Mouse (Mus musculus): ENCODE measurements at regions not wholly inside any gene's neighbourhood (a gene's known extent, or its start where the extent isn't known, plus 50 kb on each side); places are given as distances from the start of the nearest gene placed in this dataset.
"Not testable (repeated sequence)": the region's sequence is repeated elsewhere in the genome, so short reads cannot be mapped to it uniquely, and the experiment has no call there.

DNA sequence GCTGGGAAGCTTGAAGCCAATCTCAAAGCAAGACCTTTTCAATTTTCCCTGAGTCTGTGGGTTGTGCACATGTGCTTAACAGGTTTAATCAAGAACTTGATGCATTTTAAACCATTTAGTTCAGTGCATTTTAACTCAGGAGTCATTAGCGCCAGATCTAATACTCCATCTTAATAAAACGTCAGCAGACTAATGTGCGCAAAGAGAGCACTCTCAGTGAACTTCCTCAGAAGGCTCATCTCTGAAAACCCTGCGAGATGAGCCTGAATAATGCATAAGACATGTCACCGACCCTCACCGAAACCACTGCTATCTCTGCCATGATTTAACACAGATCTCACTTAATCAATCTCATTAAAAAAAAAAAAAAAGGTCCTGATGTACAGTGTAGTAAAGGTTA, 309.0 kb downstream of the Phf3 start:
- Histone ChIP-seq H3K36me3 (ENCODE audit: control insufficient read depth, insufficient read depth, low read length) (no peaks in the 10 kb centered on the region), H3K27me3 (replicated peaks; ENCODE audit: control insufficient read depth, insufficient read depth, low read length) (no peaks in the 10 kb centered on the region), H3K4me3 (ENCODE audit: insufficient read depth, low read depth, low read length) (no peak overlapping the region), H3K4me1 (ENCODE audit: control insufficient read depth, insufficient read depth, low read length) (no peaks in the 10 kb centered on the region), H3K27ac (ENCODE audit: insufficient read depth, low read depth, low read length) (no peak overlapping the region)
- 90% methylated on average over 6 of the region's 6 CpGs for WGBS
- TF ChIP-seq POLR2A (IDR thresholded peaks at IDR 0.05; ENCODE audit: low read depth, low read length), result no peak
- no peak for TF ChIP-seq CTCF (conservative IDR thresholded peaks at IDR 0.05; ENCODE audit: insufficient read depth, insufficient read length, low read depth, low read length)
- DNase-seq, result no peak

DNA sequence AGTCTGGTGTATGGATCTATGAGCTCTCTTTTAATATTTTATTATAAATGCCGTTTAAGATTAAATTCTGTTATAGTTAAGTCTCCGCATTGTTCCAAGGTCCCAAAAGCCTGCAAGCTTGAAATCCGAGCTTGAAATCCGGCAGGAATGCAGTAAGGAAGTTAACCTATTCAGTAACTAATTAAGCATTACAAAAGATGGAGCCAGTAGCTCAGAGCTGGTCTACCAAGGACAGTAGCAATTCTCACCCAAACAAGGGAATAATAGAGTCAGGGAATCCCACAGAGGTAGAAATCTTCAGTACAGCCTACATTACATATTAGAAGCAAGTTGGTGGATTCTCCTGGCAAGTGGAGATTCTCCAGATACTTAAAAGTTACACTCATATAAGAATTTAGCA, 325.0 kb downstream of the Phf3 start:
- H3K4me3 ChIP-seq (ENCODE audit: insufficient read depth, low read depth, low read length); H3K4me1 ChIP-seq (ENCODE audit: control insufficient read depth, insufficient read depth, low read length); DNase-seq; H3K36me3 ChIP-seq (ENCODE audit: control insufficient read depth, insufficient read depth, low read length); H3K27ac ChIP-seq (ENCODE audit: insufficient read depth, low read depth, low read length); H3K27me3 ChIP-seq (replicated peaks; ENCODE audit: control insufficient read depth, insufficient read depth, low read length): not testable (repeated sequence)
- 30% methylated on average over 4 of the region's 4 CpGs for WGBS

GRCm38 (mm10) chr1:30540088-30540698, 333.5 kb downstream of the Phf3 start:
- Histone ChIP-seq H3K4me3 (ENCODE audit: insufficient read depth, low read depth, low read length) (no peak overlapping the region), H3K27ac (ENCODE audit: insufficient read depth, low read depth, low read length) (no peak overlapping the region), H3K27me3 (replicated peaks; ENCODE audit: control insufficient read depth, insufficient read depth, low read length) (no peaks in the 10 kb centered on the region), H3K36me3 (ENCODE audit: control insufficient read depth, insufficient read depth, low read length) (no peaks in the 10 kb centered on the region), H3K4me1 (ENCODE audit: control insufficient read depth, insufficient read depth, low read length) (no peaks in the 10 kb centered on the region)
- TF ChIP-seq POLR2A (IDR thresholded peaks at IDR 0.05; ENCODE audit: low read depth, low read length), result no peak
- TF ChIP-seq CTCF (conservative IDR thresholded peaks at IDR 0.05; ENCODE audit: insufficient read depth, insufficient read length, low read depth, low read length), result no peak
- DNase-seq, result peak; percentile 2
- WGBS, result 42% methylated on average over 13 of the region's 13 CpGs

DNA sequence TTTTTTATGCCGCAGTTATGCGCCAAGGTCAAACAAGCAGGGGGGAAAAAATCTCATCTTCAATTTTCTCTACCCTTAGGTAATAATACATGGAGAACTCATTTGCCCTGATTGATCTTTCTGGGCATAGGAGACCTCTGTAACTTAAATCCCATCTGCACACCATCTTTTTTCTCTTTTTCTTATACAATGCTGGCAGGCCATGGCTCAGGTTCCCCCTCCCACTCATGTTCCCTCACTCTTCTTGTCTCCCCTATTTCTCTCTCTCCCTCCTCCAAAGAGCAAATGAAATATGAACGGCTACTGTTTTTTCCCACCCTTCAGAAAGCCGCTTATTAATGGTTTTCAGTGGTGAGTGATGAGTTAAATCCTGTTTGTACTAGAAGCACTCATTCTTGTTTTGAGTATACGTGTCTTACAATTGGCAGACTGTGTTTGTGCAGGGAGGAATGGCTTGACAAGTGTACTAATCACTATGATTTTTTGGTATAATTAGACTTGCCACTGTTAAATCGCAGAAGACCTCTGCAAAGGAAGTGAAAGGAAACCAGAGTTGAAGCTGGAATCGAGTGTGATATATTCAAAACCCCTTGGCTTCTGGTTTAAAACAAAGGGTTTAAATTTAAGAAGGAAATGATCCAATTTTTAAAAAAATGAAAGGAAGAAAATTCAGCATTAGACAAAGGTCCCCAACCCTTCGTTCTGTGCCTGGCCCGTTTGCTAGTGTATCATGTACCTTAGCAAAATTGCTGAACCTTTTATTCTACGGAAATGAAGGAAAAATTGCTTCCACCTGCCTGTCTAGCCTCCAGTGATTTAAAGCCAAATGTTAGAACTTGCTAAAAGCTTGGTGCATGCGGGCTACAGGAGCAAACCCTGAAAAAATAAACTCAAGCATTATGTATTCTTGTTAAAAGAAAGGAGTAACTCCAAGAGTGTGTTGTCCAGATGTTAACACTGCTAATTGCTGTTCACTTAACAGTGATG, 336.4 kb downstream of the Phf3 start:
- 33% methylated on average over 11 of the region's 11 CpGs for WGBS
- no peaks in the 10 kb centered on the region for H3K27me3 ChIP-seq (replicated peaks; ENCODE audit: control insufficient read depth, insufficient read depth, low read length)
- TF ChIP-seq POLR2A (IDR thresholded peaks at IDR 0.05; ENCODE audit: low read depth, low read length) (no peak), CTCF (conservative IDR thresholded peaks at IDR 0.05; ENCODE audit: insufficient read depth, insufficient read length, low read depth, low read length) (no peak)
- H3K36me3 ChIP-seq (ENCODE audit: control insufficient read depth, insufficient read depth, low read length), result no peaks in the 10 kb centered on the region
- no peak for DNase-seq
- no peak overlapping the region for H3K27ac ChIP-seq (ENCODE audit: insufficient read depth, low read depth, low read length)
- H3K4me1 ChIP-seq (ENCODE audit: control insufficient read depth, insufficient read depth, low read length), result no peaks in the 10 kb centered on the region
- no peak overlapping the region for H3K4me3 ChIP-seq (ENCODE audit: insufficient read depth, low read depth, low read length)

- Histone ChIP-seq H3K27ac (ENCODE audit: insufficient read depth, low read depth, low read length) (no peak overlapping the region), H3K4me3 (ENCODE audit: insufficient read depth, low read depth, low read length) (no peak overlapping the region), H3K36me3 (ENCODE audit: control insufficient read depth, insufficient read depth, low read length) (no peaks in the 10 kb centered on the region), H3K27me3 (replicated peaks; ENCODE audit: control insufficient read depth, insufficient read depth, low read length) (no peaks in the 10 kb centered on the region; the same call in 1 of the 2 replicates), H3K4me1 (ENCODE audit: control insufficient read depth, insufficient read depth, low read length) (no peaks in the 10 kb centered on the region)
- 55% methylated on average over 3 of the region's 3 CpGs for WGBS
- TF ChIP-seq CTCF (conservative IDR thresholded peaks at IDR 0.05; ENCODE audit: insufficient read depth, insufficient read length, low read depth, low read length) (no peak), POLR2A (IDR thresholded peaks at IDR 0.05; ENCODE audit: low read depth, low read length) (no peak)
- no peak for DNase-seq
These were observed 356.4 kb downstream of the Phf3 start for GRCm38 (mm10) chr1:30517348-30517747.

GRCm38 (mm10) chr1:30515846-30516245, 357.9 kb downstream of the Phf3 start:
- Histone ChIP-seq H3K27me3 (replicated peaks; ENCODE audit: control insufficient read depth, insufficient read depth, low read length) (no peaks in the 10 kb centered on the region; the same call in 1 of the 2 replicates), H3K4me1 (ENCODE audit: control insufficient read depth, insufficient read depth, low read length) (no peaks in the 10 kb centered on the region), H3K27ac (ENCODE audit: insufficient read depth, low read depth, low read length) (no peak overlapping the region), H3K36me3 (ENCODE audit: control insufficient read depth, insufficient read depth, low read length) (no peaks in the 10 kb centered on the region), H3K4me3 (ENCODE audit: insufficient read depth, low read depth, low read length) (no peak overlapping the region)
- DNase-seq, result no peak
- no peak for TF ChIP-seq POLR2A (IDR thresholded peaks at IDR 0.05; ENCODE audit: low read depth, low read length)
- no peak for TF ChIP-seq CTCF (conservative IDR thresholded peaks at IDR 0.05; ENCODE audit: insufficient read depth, insufficient read length, low read depth, low read length)
- 91% methylated on average over 6 of the region's 6 CpGs for WGBS

DNA sequence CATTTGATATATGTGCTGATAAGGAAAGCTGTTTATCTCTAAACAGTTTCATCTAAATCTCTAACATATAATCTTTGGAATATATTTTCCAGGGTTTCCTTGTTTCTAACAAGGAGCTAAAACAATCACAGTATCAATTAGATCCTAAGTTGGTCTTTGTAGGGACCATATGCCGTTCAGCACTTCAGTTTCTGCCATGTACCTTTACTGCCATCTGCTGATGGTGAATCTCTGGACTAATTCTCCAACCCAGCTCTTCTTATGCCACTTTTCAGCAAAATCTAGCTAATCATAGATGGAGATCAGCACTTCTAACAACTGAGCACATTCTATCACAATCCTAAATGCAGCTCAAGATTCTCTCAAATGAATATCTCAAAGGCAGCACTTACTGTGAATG, 370.5 kb downstream of the Phf3 start:
- TF ChIP-seq POLR2A (IDR thresholded peaks at IDR 0.05; ENCODE audit: low read depth, low read length) (no peak), CTCF (conservative IDR thresholded peaks at IDR 0.05; ENCODE audit: insufficient read depth, insufficient read length, low read depth, low read length) (no peak)
- H3K4me1 ChIP-seq (ENCODE audit: control insufficient read depth, insufficient read depth, low read length), result no peaks in the 10 kb centered on the region
- no peak overlapping the region for H3K27ac ChIP-seq (ENCODE audit: insufficient read depth, low read depth, low read length)
- H3K4me3 ChIP-seq (ENCODE audit: insufficient read depth, low read depth, low read length), result no peak overlapping the region
- DNase-seq, result no peak
- no peaks in the 10 kb centered on the region for H3K36me3 ChIP-seq (ENCODE audit: control insufficient read depth, insufficient read depth, low read length)
- WGBS, result 10% methylated on average over 1 of the region's 1 CpGs
- H3K27me3 ChIP-seq (replicated peaks; ENCODE audit: control insufficient read depth, insufficient read depth, low read length), result no peaks in the 10 kb centered on the region

Measured in kidney, adult 2 months (tissue).